Mouse (Mus musculus) limb, embryonic 15.5 days (tissue): ENCODE results near the gene Cryzl2. TPM values are rescaled to one million over a fixed set of nuclear protein-coding genes. Genes with fewer than 3 reads are reported as not detected.

ENCODE experiments used
- ATAC-seq: fragments of 200-750 bp; cut with Nextera tagmentation; 2 replicates; pipeline ENCODE4 v1.8.0; 2017; ENCODE audit warnings: low read depth, moderate TSS enrichment; ENCODE audit not compliant: insufficient number of reproducible peaks, low FRiP score, low TSS enrichment
- H3K27ac ChIP-seq: fragments of 300-500 bp; sonication (generic); 2 replicates; pipeline ENCODE4 v1.5.1; 2015; ENCODE audit warnings: moderate library complexity, mild to moderate bottlenecking, inconsistent platforms
- H3K27me3 ChIP-seq: fragments of 300-500 bp; sonication (generic); 2 replicates; pipeline ENCODE4 v1.6.1; 2015; ENCODE audit warnings: inconsistent platforms
- H3K36me3 ChIP-seq: fragments of 300-500 bp; sonication (generic); 2 replicates; pipeline ENCODE4 v1.6.1; 2015; ENCODE audit warnings: inconsistent platforms
- H3K4me1 ChIP-seq: fragments of 300-500 bp; sonication (generic); 2 replicates; pipeline ENCODE4 v1.6.1; 2015; ENCODE audit warnings: inconsistent platforms
- H3K4me2 ChIP-seq: fragments of 300-500 bp; sonication (generic); 2 replicates; pipeline ENCODE4 v1.6.1; 2015; ENCODE audit warnings: mild to moderate bottlenecking, inconsistent platforms
- H3K4me3 ChIP-seq: fragments of 300-500 bp; sonication (generic); 2 replicates; pipeline ENCODE4 v1.5.1; 2015; ENCODE audit warnings: mild to moderate bottlenecking, inconsistent platforms
- H3K9ac ChIP-seq: fragments of 300-500 bp; sonication (generic); 2 replicates; pipeline ENCODE4 v1.6.1; 2015; ENCODE audit warnings: inconsistent platforms
- H3K9me3 ChIP-seq: fragments of 300-500 bp; sonication (generic); 2 replicates; pipeline ENCODE4 v1.6.1; 2016; ENCODE audit warnings: inconsistent platforms
- WGBS: fragments of 180-500 bp; shearing (Covaris S2); methylation state at CpG from one replicate; pipeline ENCODE4 v1.1.7; 2015; 5-methylcytosine and 5-hydroxymethylcytosine counted together
- polyA plus RNA-seq: library from polyadenylated mRNA; unstranded; fragments of >200 nt; fragmentation: Nextera tagmentation; extraction: Ambion mirVana; gene quantifications from 2 replicates; pipeline ENCODE4 v1.2.1, GENCODE M21; 2015

The Cryzl2 gene
- polyA plus RNA-seq, 1 experiment from 2014 or later, result 10.9 TPM

DNA sequence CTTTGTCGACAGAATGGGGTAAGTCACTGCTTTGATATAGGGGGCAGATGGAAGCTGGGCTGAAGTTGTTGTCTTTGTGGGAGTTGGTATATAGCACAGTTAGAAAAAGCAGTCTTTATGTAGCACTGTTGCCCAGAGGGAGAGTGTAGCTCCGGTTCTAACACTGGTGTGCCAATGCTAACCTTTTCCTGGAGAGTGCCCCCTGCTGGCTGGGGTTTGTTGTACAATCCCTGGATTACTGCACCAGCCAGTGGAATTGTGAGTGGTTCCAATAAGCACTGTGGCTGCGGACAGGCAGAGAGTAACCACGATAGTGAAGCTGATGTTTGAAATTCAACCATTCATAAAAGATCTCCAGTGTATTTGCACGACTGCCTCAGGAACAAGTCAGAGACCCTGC, 79.3 kb downstream of the Cryzl2 start:
- no peaks in the 10 kb centered on the region for H3K36me3 ChIP-seq
- 79% methylated on average over 5 of the region's 5 CpGs for WGBS
- ATAC-seq, result no peak
- H3K4me1 ChIP-seq, result no peaks in the 10 kb centered on the region
- H3K9ac ChIP-seq, result no peak overlapping the region
- H3K9me3 ChIP-seq, result no peaks in the 10 kb centered on the region
- H3K4me2 ChIP-seq, result no peak overlapping the region
- peaks cover 6% of the 10 kb centered on the region; the same call in 1 of the 2 replicates for H3K27me3 ChIP-seq
- H3K4me3 ChIP-seq, result no peak overlapping the region
- H3K27ac ChIP-seq, result no peak overlapping the region

Other genes with a start within 250 kb of the Cryzl2 start
- gene Rasal2, start 46.0 kb upstream of the Cryzl2 start, polyA plus RNA-seq, result 12.4 and 12.8 TPM in 2 replicates
- 6.3 and 6.6 TPM in 2 replicates for gene Sec16b, start 48.2 kb downstream of the Cryzl2 start, polyA plus RNA-seq